Mouse (Mus musculus) monocyte, adult 59 days (primary cell): ENCODE results near the gene Aasdh. TPM values are rescaled to one million over a fixed set of nuclear protein-coding genes. Genes with fewer than 3 reads are reported as not detected.

Experiments
- total RNA-seq, 2 experiments: library from RNA; stranded (reverse); gene quantifications; one replicate each; pipeline ENCODE4 v1.2.4; 2023

The Aasdh gene
- 10 to 100 TPM; 11.5 to 16.0 TPM for total RNA-seq

DNA sequence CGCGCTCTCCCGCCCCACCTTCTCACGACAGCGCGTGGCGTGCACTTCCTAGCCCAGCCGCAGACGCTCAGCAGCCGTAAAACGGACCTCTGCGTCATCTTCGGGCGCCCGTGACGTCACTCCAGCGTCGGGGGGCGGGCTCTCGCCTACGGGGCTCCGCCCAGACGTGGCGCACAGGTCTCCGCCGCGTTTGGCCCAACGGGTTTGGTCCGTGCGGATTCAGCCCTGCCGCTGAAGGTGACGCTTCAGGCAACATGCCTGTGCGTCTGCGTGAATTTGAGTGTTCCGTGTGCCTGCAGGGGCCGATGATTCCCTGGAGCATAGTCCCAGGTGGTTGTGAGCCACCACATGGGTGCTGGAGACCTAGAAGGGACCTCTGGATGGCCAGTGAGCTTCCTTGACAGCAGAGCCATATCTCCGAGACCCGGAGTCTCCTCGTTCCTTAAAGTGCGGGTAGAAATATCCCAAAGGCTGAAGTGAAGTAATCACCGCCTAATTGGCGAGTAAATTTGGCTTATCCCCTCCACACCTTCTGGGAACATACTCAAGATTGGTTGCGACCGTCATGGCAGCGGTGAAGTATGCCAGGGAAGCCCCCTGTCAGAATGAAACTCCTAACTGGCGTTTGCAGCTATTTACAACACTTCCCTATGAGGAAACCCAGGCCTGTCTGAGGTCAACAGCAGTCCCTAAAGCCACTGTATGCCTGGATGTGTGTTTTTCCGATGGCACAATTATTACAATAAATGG lies at the start of gene Aasdh:
Gene Aasdh (minus strand): TSS at position 110 of the 750 bp plus-strand sequence.

DNA sequence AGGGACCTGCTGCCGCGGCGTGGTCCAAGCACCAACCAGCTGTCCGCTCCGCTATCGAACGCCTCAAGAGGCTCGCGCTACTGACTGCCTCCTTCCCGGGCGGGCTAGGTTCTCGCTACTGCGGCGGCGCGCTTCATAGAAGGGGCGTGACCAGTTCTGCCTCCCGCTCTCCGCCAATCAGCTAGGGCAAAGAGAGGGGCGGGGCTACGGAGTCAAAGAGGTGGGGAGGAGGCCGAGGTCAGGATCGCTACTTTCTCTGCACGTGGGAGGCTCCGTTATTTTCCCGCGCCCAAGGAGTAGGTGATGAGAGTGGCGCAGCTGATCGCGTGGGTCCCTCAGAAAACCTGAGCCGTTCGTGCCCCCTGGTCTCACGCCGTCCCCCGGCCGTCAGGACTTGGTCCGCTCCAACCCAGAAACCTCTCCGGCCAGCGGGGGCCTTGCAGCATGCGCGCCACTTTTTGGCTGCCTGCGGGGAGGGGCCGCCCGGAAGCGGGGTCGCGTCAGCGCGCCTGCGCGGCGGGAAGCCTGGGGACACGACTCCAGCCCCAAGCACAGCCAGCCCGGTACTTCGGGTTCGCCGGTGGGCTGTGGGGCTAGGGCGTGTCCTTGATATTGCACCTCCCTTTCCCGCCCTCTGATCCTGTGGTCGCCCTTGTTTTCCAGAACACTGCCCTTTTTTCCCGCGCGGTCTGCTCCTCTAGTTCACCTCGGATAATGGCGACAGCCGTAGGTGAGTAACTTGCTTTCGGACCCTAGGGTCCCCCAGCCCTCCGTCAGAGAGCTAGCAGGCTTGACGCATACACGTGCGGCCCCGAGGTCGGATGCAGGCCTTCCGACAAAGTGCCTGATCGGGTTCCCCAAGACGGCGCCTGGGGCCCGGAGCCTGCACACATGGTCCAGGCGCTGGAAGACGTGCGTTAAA lies 46.1 kb upstream of the Aasdh start, which contains the start of the genes Paics and Ppat:
Gene Paics (plus strand): TSS at position 202 of the 922 bp plus-strand sequence.
Gene Ppat (minus strand): TSS at position 473 of the 922 bp plus-strand sequence.

Other genes with a start within 250 kb of the Aasdh start
- gene C530008M17Rik, start 249.0 kb downstream of the Aasdh start, total RNA-seq, result 1 to 10 TPM in 1 of 2 experiments, under 1 TPM in 1; 0.21 to 1.1 TPM
- 10 to 100 TPM; 48.2 to 53.4 TPM for gene Paics, start 45.8 kb upstream of the Aasdh start, total RNA-seq
- gene Ppat, start 46.1 kb upstream of the Aasdh start, total RNA-seq, result 1 to 10 TPM; 6.5 to 7.4 TPM
- 100 to 1,000 TPM; 132 to 165 TPM for gene Srp72, start 69.2 kb upstream of the Aasdh start, total RNA-seq
- 1 to 10 TPM; 1.1 to 1.5 TPM for gene Arl9, start 98.5 kb upstream of the Aasdh start, total RNA-seq
- under 1 TPM; 0.29 to 0.43 TPM for gene Thegl, start 110.5 kb upstream of the Aasdh start, total RNA-seq
- gene Hopx, start 209.6 kb upstream of the Aasdh start, total RNA-seq, result 100 to 1,000 TPM in 1 of 2 experiments, 10 to 100 TPM in 1; 79.3 to 101 TPM